Mouse (Mus musculus) heart, embryonic 14.5 days (tissue): ENCODE data around the gene Hc. TPM values are rescaled to one million over a fixed set of nuclear protein-coding genes. Genes with fewer than 3 reads are reported as not detected.

Experiments used
- ATAC-seq: fragments of 200-750 bp; cut with Nextera tagmentation; 2 replicates; pipeline ENCODE4 v1.8.0; 2017; ENCODE audit warnings: low read depth, moderate TSS enrichment; ENCODE audit not compliant: insufficient number of reproducible peaks, insufficient read depth, low FRiP score
- H3K27ac ChIP-seq, 2 experiments: fragments of 200-500 bp in 1 of 2; fragments of 300-500 bp in 1 of 2; sonication (generic) in 1 of 2; replicated peaks in 1 of 2; 2 replicates each; pipeline ENCODE4 v1.5.1; 2012 to 2014; ENCODE audit warnings: low read depth in 2 of 2, low read length in 2 of 2, control low read depth in 1 of 2, mild to moderate bottlenecking in 1 of 2, mixed read lengths in 1 of 2; ENCODE audit not compliant: control insufficient read depth in 1 of 2, insufficient read depth in 1 of 2
- H3K27me3 ChIP-seq: fragments of 300-500 bp; sonication (generic); 2 replicates; pipeline ENCODE4 v1.6.1; 2014; ENCODE audit warnings: mild to moderate bottlenecking, low read length, control low read depth; ENCODE audit not compliant: control insufficient read depth, insufficient read depth
- H3K36me3 ChIP-seq: fragments of 300-500 bp; sonication (generic); 2 replicates; pipeline ENCODE4 v1.6.1; 2014; ENCODE audit warnings: mild to moderate bottlenecking, control low read depth, low read length, mixed read lengths; ENCODE audit not compliant: control insufficient read depth, insufficient read depth
- H3K4me1 ChIP-seq, 2 experiments: fragments of 200-500 bp in 1 of 2; fragments of 300-500 bp in 1 of 2; sonication (generic) in 1 of 2; 2 replicates each; pipeline ENCODE4 v1.6.1; 2012 to 2014; ENCODE audit warnings: low read length in 2 of 2, control low read depth in 1 of 2, mixed read lengths in 1 of 2; ENCODE audit not compliant: control insufficient read depth in 2 of 2, insufficient read depth in 2 of 2
- H3K4me2 ChIP-seq: fragments of 300-500 bp; sonication (generic); 2 replicates; pipeline ENCODE4 v1.6.1; 2014; ENCODE audit warnings: mild to moderate bottlenecking, low read length
- H3K4me3 ChIP-seq, 2 experiments: fragments of 200-500 bp in 1 of 2; fragments of 300-500 bp in 1 of 2; sonication (generic) in 1 of 2; 2 replicates each; pipeline ENCODE4 v1.5.1; 2012 to 2014; ENCODE audit warnings: low read length in 2 of 2, mild to moderate bottlenecking in 2 of 2, control low read depth in 1 of 2, low read depth in 1 of 2, moderate library complexity in 1 of 2; ENCODE audit not compliant: control insufficient read depth in 1 of 2, insufficient read depth in 1 of 2
- H3K9ac ChIP-seq: fragments of 300-500 bp; sonication (generic); 2 replicates; pipeline ENCODE4 v1.6.1; 2014; ENCODE audit warnings: mild to moderate bottlenecking, low read length
- H3K9me3 ChIP-seq: fragments of 300-500 bp; sonication (generic); 2 replicates; pipeline ENCODE4 v1.6.1; 2016; ENCODE audit warnings: low read length, control low read depth; ENCODE audit not compliant: control insufficient read depth
- WGBS: fragments of 180-500 bp; shearing (Covaris S2); extraction: QIAGEN DNeasy Blood & Tissue Kit; methylation state at CpG from one replicate; pipeline ENCODE4 v1.1.7; 2014; 5-methylcytosine and 5-hydroxymethylcytosine counted together
- polyA plus RNA-seq: library from polyadenylated mRNA; unstranded; fragments of >200 nt; fragmentation: Nextera tagmentation; extraction: Ambion mirVana; gene quantifications from 2 replicates; pipeline ENCODE4 v1.2.1, GENCODE M21; 2014

Hc gene
- polyA plus RNA-seq, 1 experiment from 2014 or later, result not detected

GRCm38 (mm10) chr2:34998956-34999355, 62.3 kb downstream of the Hc start:
- Histone ChIP-seq H3K9ac (no peak overlapping the region), H3K27me3 (peaks cover 2% of the 10 kb centered on the region; the same call in 1 of the 2 replicates), H3K36me3 (no peaks in the 10 kb centered on the region), H3K4me1 (no peaks in the 10 kb centered on the region), H3K27ac (no peak overlapping the region), H3K9me3 (no peaks in the 10 kb centered on the region), H3K4me2 (no peak overlapping the region), H3K4me3 (no peak overlapping the region)
- WGBS, result 71% methylated on average over 9 of the region's 9 CpGs
- no peak for ATAC-seq

- Histone ChIP-seq H3K27ac (no peak overlapping the region), H3K4me1 (no peaks in the 10 kb centered on the region), H3K9ac (no peak overlapping the region), H3K36me3 (no peaks in the 10 kb centered on the region), H3K9me3 (no peaks in the 10 kb centered on the region), H3K4me3 (no peak overlapping the region), H3K4me2 (no peak overlapping the region), H3K27me3 (peaks cover 12% of the 10 kb centered on the region)
- ATAC-seq, result no peak
- 81% methylated on average over 5 of the region's 5 CpGs for WGBS
These were observed 64.7 kb downstream of the Hc start for GRCm38 (mm10) chr2:34996506-34996905.

GRCm38 (mm10) chr2:34993696-34994356, 67.4 kb downstream of the Hc start:
- H3K9me3 ChIP-seq, result no peaks in the 10 kb centered on the region
- 75% methylated on average over 5 of the region's 5 CpGs for WGBS
- no peak overlapping the region for H3K9ac ChIP-seq
- H3K4me1 ChIP-seq, result no peaks in the 10 kb centered on the region
- no peak for ATAC-seq
- no peak overlapping the region for H3K4me3 ChIP-seq
- H3K27me3 ChIP-seq, result peaks cover 12% of the 10 kb centered on the region
- no peaks in the 10 kb centered on the region for H3K36me3 ChIP-seq
- no peak overlapping the region for H3K27ac ChIP-seq
- no peak overlapping the region for H3K4me2 ChIP-seq

- Histone ChIP-seq H3K4me2 (no peak overlapping the region), H3K27me3 (peaks cover 12% of the 10 kb centered on the region), H3K4me1 (no peaks in the 10 kb centered on the region), H3K36me3 (no peaks in the 10 kb centered on the region), H3K9ac (no peak overlapping the region), H3K9me3 (no peaks in the 10 kb centered on the region), H3K4me3 (no peak overlapping the region), H3K27ac (no peak overlapping the region)
- no peak for ATAC-seq
- 22% methylated on average over 9 of the region's 9 CpGs for WGBS
These were observed 68.2 kb downstream of the Hc start for GRCm38 (mm10) chr2:34992729-34993695.

- Histone ChIP-seq H3K4me3 (no peak overlapping the region), H3K4me1 (no peaks in the 10 kb centered on the region), H3K9ac (no peak overlapping the region), H3K36me3 (no peaks in the 10 kb centered on the region), H3K27ac (no peak overlapping the region), H3K9me3 (no peaks in the 10 kb centered on the region), H3K27me3 (peaks cover 12% of the 10 kb centered on the region), H3K4me2 (no peak overlapping the region)
- no peak for ATAC-seq
- WGBS, result 71% methylated on average over 3 of the region's 3 CpGs
These were observed 69.3 kb downstream of the Hc start for GRCm38 (mm10) chr2:34991966-34992365.

- H3K27ac ChIP-seq, result no peak overlapping the region
- H3K4me3 ChIP-seq, result no peak overlapping the region
- H3K9me3 ChIP-seq, result no peaks in the 10 kb centered on the region
- ATAC-seq, result no peak
- WGBS, result 75% methylated on average over 1 of the region's 1 CpGs
- H3K4me2 ChIP-seq, result no peak overlapping the region
- H3K27me3 ChIP-seq, result peaks cover 12% of the 10 kb centered on the region
- no peaks in the 10 kb centered on the region for H3K4me1 ChIP-seq
- no peaks in the 10 kb centered on the region for H3K36me3 ChIP-seq
- no peak overlapping the region for H3K9ac ChIP-seq
These were observed 71.5 kb downstream of the Hc start for GRCm38 (mm10) chr2:34989749-34990148.

- H3K27ac ChIP-seq, result no peak overlapping the region
- no peak overlapping the region for H3K9ac ChIP-seq
- H3K4me2 ChIP-seq, result no peak overlapping the region
- no peak overlapping the region for H3K4me3 ChIP-seq
- H3K36me3 ChIP-seq, result no peaks in the 10 kb centered on the region
- H3K4me1 ChIP-seq, result 0 out of 4 replicates have a peak, but pooled peaks cover 0 to 2% of the 10 kb centered on the region in 2 experiments
- no peaks in the 10 kb centered on the region for H3K9me3 ChIP-seq
- ATAC-seq, result no peak
- H3K27me3 ChIP-seq, result peaks cover 6% of the 10 kb centered on the region; the same call in 1 of the 2 replicates
- 66% methylated on average over 1 of the region's 1 CpGs for WGBS
These were observed 73.6 kb downstream of the Hc start for GRCm38 (mm10) chr2:34987595-34987994.
